Mouse (Mus musculus) urinary bladder, postnatal 14 days (tissue): ENCODE data around the gene Gnat2.

Experiments
- DNase-seq: peaks from one replicate; pipeline ENCODE4 v3.0.0; 2021; ENCODE audit warnings: low spot score

Gnat2 gene

DNA sequence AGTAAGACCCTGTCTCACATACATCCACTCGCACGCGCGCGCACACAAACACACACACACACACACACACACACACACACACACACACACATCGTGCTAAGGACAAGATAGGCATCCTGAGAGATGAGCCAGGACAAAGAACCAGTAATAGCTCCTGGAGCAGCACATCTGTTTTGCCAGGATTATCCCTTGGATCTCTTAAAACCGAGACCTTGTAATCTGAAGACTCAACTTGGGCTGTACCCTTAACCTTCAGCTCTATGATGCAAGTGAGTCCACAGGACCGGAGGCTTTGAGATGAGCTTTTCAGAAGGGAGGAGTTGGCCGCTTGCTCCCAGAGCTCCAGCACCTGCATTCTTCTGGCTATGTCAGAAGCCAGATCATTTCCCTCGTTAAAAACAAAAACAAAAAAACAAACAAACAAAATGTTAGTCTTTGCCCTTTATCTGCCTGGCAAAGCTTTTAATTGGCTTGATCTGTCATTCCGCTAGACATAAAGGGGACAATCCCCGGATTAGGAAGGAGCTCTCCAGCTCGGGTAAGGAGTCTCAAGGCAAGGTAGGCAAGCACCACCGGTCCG lies at the start of gene Gnat2:
Gene Gnat2 (plus strand): TSS at position 254 of the 580 bp plus-strand sequence.
- DNase-seq = no peak

DNA sequence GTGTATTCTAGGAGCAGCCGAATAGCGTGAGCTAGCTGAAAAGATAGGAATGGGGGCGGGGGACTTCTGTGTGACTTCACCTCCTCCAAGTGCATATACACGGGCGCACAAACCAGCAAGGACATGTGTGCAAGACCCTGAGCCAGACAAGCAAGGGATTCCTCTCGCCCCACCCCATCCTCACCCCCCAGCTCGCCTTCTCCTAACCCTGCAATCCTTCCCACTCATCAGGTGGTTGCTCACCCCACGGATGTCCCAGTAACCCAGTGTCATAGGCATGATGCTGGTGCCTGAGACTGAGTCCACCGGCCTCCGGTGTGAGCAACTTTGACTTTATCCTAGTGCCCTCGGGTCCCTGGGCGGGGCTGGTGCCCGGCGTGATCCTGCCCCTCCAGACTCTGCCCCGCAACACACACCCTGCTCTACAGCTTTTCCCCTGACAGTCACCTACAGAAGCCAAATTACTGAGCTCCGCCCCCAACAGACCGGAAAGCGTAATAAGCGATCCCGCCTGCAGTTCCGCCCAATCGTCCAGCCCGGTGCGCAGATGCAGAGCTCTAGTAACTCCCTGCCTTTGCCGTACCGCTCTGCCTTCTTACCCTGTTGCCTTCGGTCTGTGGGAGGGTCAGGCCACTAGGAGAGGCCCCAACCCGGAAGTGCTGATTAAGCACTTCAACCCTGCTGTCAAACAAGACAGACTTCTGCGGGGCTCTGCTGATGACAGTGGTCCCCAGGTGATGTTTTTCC lies 48.0 kb upstream of the Gnat2 start, which contains the start of gene Gstm4:
Gene Gstm4 (minus strand): TSS at position 501 of the 747 bp plus-strand sequence.
- peak; percentile 92 for DNase-seq

DNA sequence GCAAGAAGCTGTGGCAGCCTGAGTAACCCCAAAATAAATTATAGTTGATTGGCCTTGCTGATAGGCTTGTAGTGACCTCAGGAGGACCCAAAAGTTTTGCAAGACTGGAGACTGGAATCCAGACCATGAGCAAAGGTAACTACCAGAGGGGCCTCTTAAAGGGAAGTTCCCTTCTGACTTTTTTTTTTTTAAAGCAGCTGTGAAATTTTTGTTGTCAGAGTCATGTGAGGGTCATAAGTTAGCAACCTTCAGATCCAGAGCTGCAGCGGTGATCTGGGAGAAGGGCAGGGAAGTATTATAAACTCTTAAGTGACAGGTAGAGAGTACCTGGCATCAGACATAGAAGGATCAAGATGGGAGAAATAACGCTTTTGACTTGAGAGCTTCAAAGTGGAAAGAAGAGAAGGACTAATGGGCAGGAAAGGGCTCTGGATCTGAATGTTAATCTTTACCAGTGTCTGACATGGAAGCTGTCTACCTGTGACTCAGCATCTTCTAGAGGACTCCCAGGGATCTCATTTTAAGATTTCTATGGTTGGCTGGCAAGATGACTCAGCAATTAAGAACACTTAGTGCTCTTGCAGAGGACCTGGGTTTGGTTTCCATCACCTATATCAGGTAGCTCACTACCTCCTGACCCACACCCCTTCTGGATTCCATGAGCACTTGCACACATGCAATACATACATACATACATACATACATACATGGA lies 45.5 kb upstream of the Gnat2 start:
- no peak for DNase-seq

DNA sequence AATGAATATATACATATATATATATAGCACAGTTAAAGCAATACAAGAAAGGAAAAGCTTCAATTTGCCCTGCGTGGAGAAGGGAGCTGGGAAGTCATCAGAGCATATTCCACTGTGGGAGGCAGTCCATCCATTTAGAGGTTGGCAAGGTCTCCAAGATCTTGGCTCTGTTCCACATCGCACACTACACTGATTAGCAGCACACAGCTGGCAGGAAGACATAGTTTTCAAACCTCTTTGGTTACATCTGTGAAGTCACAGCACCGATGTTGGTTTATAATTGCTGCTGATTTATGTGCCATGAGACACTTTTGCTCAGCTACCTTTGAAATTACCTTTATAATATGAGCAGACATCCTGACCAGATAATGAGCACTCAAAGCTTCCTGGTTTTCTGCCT lies 44.3 kb upstream of the Gnat2 start:
- no peak for DNase-seq

DNA sequence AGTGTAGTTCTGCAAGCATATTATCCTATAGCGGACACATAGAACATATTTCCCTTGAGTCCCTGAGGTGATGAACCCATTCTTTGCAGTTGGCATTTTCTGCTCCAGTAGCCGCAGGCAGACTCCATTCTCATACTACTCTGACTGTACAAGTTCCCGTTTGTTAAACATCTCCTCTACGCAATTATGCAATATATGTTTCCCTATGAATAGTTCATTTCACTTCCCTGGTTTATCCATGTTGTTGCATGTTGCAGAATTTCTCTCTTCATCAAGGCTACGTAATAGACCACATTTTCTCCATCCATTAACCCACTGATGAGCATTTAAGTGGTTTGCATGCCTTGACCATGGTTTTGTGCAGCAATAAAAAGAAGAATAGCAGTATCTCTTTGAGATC lies 42.1 kb upstream of the Gnat2 start:
- DNase-seq = no peak

DNA sequence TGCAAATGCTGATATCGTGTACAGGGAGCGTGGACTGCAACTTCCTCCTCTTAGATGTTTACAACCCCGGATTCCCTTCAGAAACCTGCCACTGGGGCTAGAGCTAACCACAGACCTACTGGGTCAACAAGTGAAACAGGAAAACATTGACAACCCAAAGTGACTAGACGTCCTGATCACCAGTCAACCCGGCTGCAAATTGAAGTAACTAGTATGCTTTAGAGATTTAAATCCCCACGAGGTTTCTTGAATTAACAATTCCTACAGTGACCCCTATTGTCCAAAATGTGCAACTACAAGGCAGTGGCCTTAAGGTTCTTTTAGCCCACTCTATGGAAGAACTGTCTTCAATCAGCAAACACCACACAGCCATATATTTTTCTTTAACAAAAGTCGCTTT lies 31.2 kb upstream of the Gnat2 start:
- DNase-seq = peak; percentile 61

DNA sequence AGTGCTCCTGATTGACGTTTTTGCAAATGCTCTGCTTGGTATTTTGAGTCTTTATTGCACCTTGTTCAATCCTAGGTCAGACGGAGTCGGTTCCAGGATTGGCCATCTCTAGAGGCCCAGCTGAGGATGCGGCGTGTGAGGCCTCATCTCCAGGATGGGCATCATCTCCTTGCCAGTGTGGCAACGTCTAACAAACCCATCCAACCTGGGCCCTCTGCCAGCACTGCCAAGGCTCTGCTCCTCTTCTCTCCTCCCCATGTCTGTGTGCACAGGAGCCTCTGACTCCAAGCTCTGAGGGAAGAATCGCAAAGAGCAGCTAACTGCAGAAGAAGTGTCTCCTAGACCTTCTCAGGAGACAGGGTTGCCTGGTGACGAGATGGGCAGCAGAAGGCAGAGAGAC lies 29.9 kb upstream of the Gnat2 start:
- DNase-seq = no peak

DNA sequence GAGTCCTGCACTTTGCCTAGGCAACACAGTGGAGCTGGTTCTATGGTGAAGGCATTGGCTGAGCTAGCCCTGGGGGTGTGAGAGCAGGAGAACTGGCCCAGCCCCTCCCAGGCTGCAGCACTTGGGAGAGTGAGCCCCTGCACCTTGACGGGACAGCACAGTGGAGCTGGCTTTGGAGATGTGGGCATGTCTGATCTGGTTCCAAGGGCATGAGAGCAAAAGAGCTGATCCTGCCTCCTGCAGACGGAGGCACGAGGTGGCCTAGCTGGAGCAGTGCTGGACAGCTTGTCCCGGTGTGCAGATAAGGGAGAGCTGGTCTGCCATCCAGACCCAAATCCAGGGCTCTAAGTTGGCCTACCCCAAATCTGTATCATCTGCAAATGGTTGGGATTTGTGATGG lies 27.9 kb upstream of the Gnat2 start:
- DNase-seq = no peak

DNA sequence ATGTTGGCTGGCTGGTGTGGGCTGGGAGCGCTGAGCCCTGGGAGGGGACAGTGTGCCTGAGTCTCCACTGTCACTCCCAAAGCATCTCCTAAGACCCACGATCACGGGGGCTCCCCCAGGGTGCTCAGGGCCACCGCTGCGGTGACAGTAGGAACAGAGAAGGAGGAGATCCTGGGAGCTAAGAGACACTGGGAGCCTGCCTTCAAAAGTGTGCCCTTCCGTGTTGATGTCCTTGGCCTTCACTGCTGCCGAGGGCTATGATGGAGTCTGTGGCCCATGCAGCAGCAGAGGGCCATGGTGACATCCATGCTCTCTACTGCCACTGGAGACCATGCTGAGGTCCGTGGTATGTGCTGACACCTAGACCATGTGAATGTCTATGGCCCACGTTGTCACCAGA lies 27.0 kb upstream of the Gnat2 start:
- DNase-seq = no peak

DNA sequence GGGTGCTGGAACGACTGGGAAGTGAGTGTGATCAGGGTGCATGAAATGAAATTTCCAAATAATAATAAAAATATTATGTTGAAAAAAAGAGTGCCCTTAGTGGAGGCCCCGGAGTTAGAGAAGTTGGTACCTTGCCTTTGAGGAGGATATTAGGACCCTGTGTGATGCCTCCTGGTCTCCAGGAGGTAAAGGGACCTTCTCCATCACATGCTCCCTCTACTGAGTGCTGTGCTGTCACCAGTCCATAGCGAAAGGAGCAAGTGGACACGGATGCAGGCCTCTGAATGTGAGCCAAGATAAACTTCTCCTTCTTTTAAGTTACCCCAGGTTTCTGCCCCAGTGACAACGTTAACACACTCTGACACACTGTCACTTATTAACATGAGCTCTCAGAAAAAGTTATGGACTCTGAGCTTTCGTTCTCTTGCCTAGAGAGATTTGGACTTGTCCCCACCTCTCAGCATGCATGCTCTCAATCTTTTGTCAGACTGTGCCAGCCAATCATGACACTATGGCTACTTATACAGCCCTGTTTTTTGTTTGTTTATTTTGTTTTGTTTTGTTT lies 25.1 kb upstream of the Gnat2 start:
- DNase-seq = no peak

DNA sequence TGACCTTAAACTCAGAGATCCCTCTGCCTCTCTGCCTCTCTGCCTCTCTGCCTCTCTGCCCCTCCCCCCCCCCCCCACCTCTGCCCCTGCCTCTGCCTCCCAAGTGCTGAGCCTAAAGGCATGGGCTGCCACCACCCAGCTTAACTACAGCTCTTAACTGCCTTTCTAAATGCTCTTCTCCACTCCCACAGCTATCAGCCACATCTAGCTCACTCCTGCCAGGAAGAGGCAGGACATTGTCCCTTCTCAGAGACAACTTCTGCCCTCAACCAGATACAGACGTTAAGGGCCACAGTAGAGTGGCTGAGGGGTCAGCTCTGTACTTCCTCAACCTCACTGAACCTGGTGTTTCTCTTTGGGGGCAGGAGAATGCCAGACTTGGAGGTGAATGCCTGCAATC lies 23.8 kb upstream of the Gnat2 start:
- DNase-seq = no peak

DNA sequence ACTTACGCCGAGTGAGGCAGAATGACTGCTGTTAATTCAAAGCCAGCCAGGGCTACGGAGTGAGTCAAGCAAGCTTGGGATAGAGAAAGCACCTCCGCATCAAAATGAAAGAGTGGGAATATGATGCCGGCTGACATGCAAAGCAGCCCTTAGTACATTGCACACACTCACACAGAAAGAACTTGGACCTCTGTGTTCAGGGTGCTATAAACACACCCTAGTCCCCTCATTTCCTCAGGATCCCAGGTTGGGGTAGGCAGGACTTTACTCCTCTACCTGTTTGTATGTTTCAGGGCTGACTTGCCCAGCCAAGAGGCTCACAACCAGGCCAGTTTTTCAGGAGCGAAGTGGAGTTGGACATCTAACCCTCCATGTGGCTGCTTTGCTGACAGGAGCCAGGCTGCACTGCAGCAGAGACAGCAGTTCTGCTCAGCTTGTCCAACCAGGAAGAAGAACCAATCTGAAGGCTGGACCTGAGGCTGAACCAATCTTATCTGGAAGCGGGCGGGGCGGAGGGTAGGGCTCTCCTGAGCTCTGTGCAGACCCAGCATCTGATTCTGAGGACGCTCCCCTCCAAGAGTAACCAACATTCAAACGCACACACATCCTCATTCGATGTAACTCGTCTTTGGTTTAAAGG lies 23.2 kb upstream of the Gnat2 start:
- peak; percentile 66 for DNase-seq

DNA sequence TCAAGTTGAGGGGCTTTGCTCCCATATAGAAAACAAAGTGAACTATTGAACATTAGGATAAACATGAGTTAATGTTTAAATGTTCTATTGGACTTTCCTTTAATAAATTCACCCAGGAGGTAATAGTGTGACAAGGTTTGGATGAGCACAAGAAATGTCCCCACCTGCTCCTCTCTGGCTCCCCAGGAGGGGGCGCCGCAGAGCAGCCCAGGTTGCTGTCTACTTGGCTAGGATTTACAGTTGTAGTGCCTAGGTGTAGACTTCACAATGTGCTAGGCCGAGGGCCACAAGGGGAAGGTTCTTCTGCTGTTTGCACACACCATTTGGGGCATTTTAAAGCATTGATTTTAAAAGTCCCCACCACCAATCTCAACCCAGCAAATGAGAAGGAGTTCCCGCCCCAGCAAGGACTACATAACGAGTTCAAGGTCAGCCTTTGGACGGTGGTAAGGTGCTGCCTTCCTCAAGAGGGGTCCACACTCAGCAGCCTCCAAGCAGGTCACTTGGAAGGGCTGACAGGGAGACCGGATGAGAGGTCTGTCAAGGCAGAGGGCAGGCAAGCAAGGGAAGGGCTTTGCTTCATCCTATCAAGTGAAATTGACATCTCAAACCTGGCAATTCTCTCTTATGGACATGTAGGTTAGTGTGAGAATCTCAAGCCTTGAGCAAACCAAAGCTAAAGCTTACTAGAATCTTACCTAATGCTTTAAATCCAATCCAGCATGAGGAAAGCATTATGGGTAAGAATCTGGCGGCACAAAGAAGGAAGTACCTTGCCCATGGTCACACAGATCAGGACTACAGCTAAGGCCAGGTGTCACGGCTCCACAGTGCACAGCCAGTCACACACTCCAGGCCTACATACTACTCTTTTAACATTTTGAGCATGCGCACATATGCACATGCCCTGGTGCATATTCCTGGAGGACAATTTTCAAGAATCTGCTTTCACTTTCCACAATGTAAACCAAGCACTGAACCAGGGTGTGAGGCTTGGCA lies 22.0 kb upstream of the Gnat2 start:
- peak; percentile 73 for DNase-seq

DNA sequence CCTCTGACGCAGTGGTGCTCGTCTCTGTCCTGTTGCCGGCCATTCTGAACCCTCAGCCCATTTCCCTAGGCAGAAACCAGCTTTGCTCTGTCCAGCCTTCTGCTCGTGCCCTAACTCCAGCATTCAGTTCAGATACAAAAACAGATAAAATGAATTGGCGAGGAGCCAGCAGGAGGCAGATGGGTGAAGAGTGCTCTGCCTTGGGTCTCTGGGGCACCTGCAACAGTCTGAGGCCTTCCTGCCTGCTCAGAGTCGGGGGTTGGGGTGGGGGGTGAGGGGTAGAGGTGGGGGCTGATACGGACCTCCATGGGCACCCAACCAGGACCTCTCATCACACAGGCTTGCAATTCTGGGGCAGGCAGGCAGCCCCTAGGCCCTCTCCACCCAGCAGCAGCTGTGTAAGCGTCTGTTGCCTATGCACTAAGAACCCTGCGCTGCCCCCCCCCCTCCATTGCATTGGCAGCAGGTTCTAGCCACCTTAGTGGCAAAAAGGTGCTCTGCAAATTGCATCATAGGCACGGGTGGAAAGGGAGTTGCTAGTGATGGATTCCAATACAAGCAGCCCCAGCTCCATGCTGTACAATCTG lies 19.5 kb upstream of the Gnat2 start:
- DNase-seq = no peak

DNA sequence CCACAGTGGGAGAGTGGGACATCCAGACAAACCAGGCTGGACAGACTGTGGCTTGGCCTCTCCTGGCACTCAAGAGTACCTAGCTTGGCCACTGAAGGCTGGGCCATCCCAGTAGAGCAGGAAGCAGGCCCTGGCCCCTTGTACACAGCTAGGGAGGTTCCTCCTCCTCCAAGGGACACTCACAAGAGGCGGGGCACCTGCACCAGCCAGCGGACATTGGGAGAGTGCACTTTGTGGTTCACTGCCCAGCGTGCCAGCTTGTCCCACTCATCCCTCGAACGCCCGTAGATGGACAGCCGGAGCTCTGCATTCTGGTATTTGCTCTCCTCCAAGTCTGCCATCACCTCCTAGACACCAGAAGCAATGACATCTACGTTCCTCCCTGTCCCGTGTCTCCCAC lies 15.8 kb upstream of the Gnat2 start:
- no peak for DNase-seq

DNA sequence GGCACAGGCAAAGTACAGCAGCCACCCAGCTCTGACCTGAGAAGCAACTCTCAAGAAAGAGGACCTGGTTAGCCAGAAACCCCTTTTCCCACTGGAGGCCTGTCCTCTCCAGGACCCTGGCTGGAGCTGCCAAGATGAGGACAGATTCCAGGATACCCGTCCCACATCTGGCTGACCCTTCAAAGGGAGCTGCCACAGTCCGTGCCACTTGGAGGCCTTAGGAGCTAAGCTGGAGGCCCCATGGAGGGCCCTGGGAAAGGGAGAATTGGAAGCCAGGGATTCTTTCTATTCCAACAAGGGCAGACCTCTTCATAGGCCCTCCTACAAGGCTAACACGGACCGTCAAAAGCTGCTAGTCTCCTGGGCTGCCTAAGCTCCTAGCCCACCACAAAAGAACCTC lies 10.9 kb upstream of the Gnat2 start:
- no peak for DNase-seq

DNA sequence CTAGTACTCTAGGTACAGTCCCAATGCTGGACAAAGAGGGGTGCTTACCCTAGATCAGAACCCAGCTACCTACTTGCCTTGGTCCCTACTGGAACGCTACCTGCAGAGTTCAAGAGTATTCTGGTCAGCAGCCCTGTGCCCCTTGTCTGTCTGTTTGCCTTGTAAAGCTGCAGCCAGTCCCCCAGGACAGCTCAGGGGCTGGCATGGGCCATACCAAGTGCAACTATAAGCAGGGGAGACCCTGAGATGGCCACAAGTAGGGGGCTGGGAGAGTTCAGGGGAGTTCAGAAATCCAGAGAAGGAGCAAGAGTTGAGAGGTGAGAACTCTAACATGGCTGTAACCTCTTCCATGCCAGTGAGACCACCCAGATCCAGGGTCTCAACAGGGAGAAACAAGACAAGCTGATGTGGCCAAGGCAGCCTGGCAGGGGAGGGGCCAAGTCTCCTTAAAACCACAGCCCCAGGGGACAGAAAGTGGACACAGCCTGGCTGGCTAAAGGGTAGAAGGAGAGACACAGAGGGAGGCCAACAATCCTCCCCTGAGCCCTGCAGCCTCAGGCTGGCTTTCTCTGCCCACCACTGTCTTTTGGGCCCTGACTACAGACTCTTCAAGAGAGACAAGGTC lies 10.2 kb upstream of the Gnat2 start:
- no peak for DNase-seq

DNA sequence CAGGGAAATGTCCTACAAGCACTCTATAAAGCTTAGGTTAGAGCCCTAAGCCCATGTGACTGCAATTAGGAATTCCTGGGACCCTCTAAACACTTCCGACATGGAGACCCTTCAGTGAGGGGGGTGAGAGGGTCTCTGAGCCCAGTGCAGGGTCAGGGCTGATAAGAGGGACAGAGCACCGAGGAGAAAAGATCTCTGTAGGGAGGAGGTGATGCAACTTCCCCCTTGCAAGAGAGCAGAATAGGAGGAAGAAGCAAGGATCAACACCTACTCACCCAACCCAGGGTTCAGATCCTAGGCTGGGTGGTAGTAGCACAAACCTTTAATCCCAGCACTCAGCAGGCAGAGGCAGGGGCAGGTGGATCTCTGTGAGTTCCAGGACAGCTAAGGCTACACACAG lies 9.4 kb upstream of the Gnat2 start:
- DNase-seq = no peak

DNA sequence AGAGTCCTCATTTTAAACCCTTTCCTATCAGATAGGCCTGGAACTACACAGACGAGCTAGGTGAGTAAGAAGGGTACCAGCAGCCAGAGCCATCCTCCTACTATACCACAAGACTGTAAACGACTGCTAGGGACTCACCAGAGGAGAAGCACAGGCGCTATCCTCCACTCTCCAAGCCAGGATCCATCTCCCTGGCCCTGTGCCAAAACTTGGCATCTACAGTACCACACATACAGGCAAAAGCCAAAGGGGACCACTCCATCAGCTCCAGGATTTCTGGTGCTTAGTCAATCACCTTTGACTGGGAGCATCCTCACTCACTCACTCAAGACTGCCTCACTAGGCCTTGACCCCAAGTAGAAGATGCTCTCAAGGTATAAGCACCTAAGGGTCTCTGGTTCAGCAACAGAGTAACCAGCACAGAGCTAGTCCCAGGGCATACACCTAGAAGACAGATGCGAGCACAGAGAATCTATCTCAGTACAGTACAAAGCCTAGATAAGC lies 8.6 kb upstream of the Gnat2 start:
- no peak for DNase-seq

DNA sequence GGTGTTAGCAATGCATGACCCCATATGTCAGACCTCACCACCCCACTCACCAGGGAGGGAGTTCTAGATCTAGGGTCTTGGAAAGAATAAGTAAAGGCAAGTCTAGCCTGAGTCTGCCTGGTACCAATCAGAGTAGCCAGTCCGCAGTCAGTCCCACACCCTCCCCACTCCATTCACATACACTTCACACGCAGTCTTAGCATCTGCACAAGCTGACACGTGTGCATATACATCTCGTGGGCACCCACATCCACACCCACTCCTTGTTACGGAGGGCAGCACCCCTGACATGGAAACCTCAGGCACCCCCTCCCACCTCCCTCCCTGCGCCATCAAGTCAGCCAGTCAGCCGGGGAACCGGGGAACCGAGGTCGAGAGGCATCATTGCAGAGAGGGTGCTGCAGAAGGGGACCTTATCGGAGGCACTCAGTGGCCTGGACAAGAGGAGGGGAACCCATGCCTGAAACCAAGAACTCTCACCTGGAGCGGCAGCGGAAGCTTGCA lies 7.8 kb upstream of the Gnat2 start:
- DNase-seq = no peak
